Mouse (Mus musculus): ENCODE results near the gene Olfr324.

DNA sequence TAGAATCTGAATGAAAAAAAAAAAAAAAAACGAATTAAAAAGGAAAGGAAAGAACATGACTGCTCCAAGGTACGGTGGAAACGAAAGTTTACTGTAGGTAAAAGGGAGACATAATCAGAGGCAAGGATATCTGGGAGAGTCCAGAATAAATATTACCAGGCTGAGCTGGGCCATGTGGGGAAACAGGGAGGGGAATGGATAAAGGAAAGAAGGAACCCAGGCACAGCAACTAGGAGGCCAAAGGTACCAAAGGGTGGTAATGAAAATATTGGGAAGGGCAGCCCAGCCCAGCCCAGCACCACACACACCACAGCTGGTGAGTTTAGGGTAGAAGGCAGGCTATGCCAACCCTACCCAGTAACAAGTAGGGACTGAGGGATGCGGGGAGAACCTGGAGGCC, 40.0 kb downstream of the Olfr324 start:
- no peak for TF ChIP-seq CTCF (IDR thresholded peaks at IDR 0.05; ENCODE audit: insufficient read depth, low read length)
- TF ChIP-seq POLR2A (IDR thresholded peaks at IDR 0.05; ENCODE audit: borderline replicate concordance, extremely low read depth, low read depth, low read length): no peak

Measured in lung, adult 2 months (tissue).